Mouse (Mus musculus): ENCODE measurements at regions not wholly inside any gene's neighbourhood (a gene's known extent, or its start where the extent isn't known, plus 50 kb on each side); places are given as distances from the start of the nearest gene placed in this dataset.
A peak's percentile ranks its signal among the peaks of the same experiment; 100 is the strongest.

GRCm38 (mm10) chr6:147357031-147357430, 93.0 kb upstream of the Pthlh start:
- Histone ChIP-seq H3K4me3 (replicated peaks) (no peak overlapping the region), H3K4me1 (replicated peaks) (no peaks in the 10 kb centered on the region), H3K27me3 (no peaks in the 10 kb centered on the region), H3K4me2 (no peak overlapping the region), H3K27ac (replicated peaks) (no peak overlapping the region), H3K9ac (no peak overlapping the region), H3K9me3 (replicated peaks) (no peaks in the 10 kb centered on the region), H3K36me3 (replicated peaks) (no peaks in the 10 kb centered on the region)
- 62% methylated on average over 2 of the region's 2 CpGs for WGBS (ENCODE audit: insufficient replicate concordance)
- ATAC-seq (ENCODE audit: insufficient read depth): no peak

- no peak overlapping the region for H3K27ac ChIP-seq (replicated peaks)
- no peaks in the 10 kb centered on the region for H3K4me1 ChIP-seq (replicated peaks)
- ATAC-seq (ENCODE audit: insufficient read depth): no peak
- H3K27me3 ChIP-seq: no peaks in the 10 kb centered on the region
- H3K9ac ChIP-seq: no peak overlapping the region
- H3K4me2 ChIP-seq: no peak overlapping the region
- no peak overlapping the region for H3K4me3 ChIP-seq (replicated peaks)
- WGBS (ENCODE audit: insufficient replicate concordance): 59% methylated on average over 5 of the region's 5 CpGs
- H3K36me3 ChIP-seq (replicated peaks): no peaks in the 10 kb centered on the region
- H3K9me3 ChIP-seq (replicated peaks): no peaks in the 10 kb centered on the region
Measured at GRCm38 (mm10) chr6:147356570-147356969, 92.6 kb upstream of the Pthlh start.

- H3K27ac ChIP-seq (replicated peaks): no peak overlapping the region
- no peak overlapping the region for H3K9ac ChIP-seq
- H3K4me2 ChIP-seq: no peak overlapping the region
- no peaks in the 10 kb centered on the region for H3K9me3 ChIP-seq (replicated peaks)
- 16% methylated on average over 4 of the region's 4 CpGs for WGBS (ENCODE audit: insufficient replicate concordance)
- ATAC-seq (ENCODE audit: insufficient read depth): no peak
- no peaks in the 10 kb centered on the region for H3K27me3 ChIP-seq
- no peaks in the 10 kb centered on the region for H3K4me1 ChIP-seq (replicated peaks)
- H3K36me3 ChIP-seq (replicated peaks): no peaks in the 10 kb centered on the region
- no peak overlapping the region for H3K4me3 ChIP-seq (replicated peaks)
Measured at GRCm38 (mm10) chr6:147349566-147350237, 85.7 kb upstream of the Pthlh start.

DNA sequence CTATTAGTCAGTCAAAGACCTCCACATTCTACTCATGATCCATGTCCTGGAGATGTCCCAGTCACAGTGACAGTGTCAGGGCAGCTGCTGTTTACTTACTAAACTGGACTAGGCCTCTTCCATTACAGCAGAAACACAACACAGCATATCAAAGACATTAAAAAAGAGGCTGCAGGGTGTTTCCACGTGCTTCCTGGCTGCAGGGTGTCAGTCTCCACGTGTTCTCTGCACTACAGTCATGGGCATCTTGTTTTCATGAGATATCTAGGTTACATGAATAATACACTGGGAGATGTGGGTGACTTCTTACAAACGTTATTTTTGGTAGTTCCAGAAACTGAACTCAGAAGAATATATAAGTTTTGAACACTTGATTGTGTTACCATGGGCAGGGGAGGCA, 84.6 kb upstream of the Pthlh start:
- 31% methylated on average over 3 of the region's 3 CpGs for WGBS (ENCODE audit: insufficient replicate concordance)
- Histone ChIP-seq H3K9ac (no peak overlapping the region), H3K9me3 (replicated peaks) (no peaks in the 10 kb centered on the region), H3K4me1 (replicated peaks) (no peaks in the 10 kb centered on the region), H3K27ac (replicated peaks) (no peak overlapping the region), H3K4me3 (replicated peaks) (no peak overlapping the region), H3K27me3 (no peaks in the 10 kb centered on the region), H3K36me3 (replicated peaks) (no peaks in the 10 kb centered on the region), H3K4me2 (no peak overlapping the region)
- no peak for ATAC-seq (ENCODE audit: insufficient read depth)

DNA sequence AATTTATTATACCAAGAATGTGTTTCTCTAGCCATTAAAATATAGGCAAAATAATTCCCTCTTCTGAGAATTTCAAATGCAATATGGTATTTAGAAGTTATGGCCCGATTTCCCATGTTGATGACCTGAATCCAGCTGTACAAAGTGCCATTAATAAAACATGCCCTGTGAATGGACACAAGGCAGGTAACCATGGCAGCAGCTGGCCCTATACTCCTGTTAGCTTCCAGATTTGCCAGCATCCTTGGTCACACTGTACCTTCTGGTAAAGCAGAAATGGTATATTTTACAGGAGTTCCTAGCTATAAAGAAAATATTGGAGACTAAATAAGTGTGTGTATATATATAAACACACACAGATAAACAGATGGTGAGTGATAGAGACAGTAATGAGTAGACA, 77.1 kb upstream of the Pthlh start:
- Histone ChIP-seq H3K27me3 (no peaks in the 10 kb centered on the region), H3K4me2 (no peak overlapping the region), H3K9ac (no peak overlapping the region), H3K36me3 (replicated peaks) (no peaks in the 10 kb centered on the region), H3K9me3 (replicated peaks) (no peaks in the 10 kb centered on the region), H3K27ac (replicated peaks) (no peak overlapping the region), H3K4me1 (replicated peaks) (no peaks in the 10 kb centered on the region), H3K4me3 (replicated peaks) (no peak overlapping the region)
- 53% methylated on average over 1 of the region's 1 CpGs for whole genome bisulfite sequencing (ENCODE audit: insufficient replicate concordance)
- ATAC-seq (ENCODE audit: insufficient read depth): no peak

DNA sequence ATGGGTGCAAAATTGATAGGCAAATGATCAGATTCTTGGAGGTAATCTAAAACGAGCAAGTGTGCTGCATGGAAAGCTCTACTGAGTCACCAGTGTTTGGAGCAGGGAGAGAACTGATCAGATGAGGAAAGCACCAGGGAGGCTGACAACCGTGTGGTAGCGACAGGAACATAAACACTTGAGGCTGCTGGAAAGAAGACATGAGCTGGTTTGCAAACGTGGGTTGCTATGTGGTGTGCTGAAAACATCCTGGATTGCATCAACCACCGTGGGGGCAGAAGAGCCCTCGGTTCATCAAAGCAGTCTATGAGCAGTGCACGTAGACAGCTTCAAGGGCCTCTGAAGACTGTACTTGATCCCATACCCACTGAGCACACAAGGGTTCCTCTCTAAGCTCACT, 69.0 kb upstream of the Pthlh start:
- ATAC-seq (ENCODE audit: insufficient read depth): no peak
- WGBS (ENCODE audit: insufficient replicate concordance): 47% methylated on average over 7 of the region's 7 CpGs
- no peaks in the 10 kb centered on the region for H3K27me3 ChIP-seq
- no peaks in the 10 kb centered on the region for H3K4me1 ChIP-seq (replicated peaks)
- no peaks in the 10 kb centered on the region for H3K36me3 ChIP-seq (replicated peaks)
- H3K9me3 ChIP-seq (replicated peaks): no peaks in the 10 kb centered on the region
- H3K4me3 ChIP-seq (replicated peaks): no peak overlapping the region
- H3K4me2 ChIP-seq: no peak overlapping the region
- H3K27ac ChIP-seq (replicated peaks): no peak overlapping the region
- H3K9ac ChIP-seq: no peak overlapping the region

GRCm38 (mm10) chr6:147329201-147329600, 65.2 kb upstream of the Pthlh start:
- no peak overlapping the region for H3K4me2 ChIP-seq
- WGBS (ENCODE audit: insufficient replicate concordance): 69% methylated on average over 5 of the region's 5 CpGs

DNA sequence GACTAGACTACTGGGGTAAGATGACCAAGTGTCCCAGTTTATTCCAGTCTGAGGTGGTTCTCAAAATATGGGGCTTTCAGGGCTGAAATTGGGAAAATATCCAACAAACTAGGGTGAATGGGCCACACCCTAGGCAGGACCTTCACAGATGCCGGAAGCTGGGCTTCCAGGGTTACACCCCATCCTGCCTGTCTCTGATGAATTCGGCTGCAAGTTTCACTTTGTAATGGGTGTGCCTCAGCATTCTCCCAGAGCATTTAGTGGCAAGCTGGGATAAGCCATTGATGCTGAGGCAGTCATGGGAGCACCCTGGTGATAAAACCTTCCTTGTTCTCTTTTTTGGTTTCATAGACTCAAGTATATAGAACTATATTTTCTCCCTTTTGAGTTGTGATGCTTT, 60.4 kb upstream of the Pthlh start:
- ATAC-seq (ENCODE audit: insufficient read depth): no peak
- Histone ChIP-seq H3K4me3 (replicated peaks) (no peak overlapping the region), H3K27me3 (no peaks in the 10 kb centered on the region), H3K9ac (no peak overlapping the region), H3K4me1 (replicated peaks) (no peaks in the 10 kb centered on the region), H3K9me3 (replicated peaks) (no peaks in the 10 kb centered on the region), H3K27ac (replicated peaks) (no peak overlapping the region), H3K4me2 (no peak overlapping the region), H3K36me3 (replicated peaks) (no peaks in the 10 kb centered on the region)
- 63% methylated on average over 2 of the region's 2 CpGs for WGBS (ENCODE audit: insufficient replicate concordance)

More at GRCm38 (mm10) chr6:147329201-147329600, 65.2 kb upstream of the Pthlh start:
- ATAC-seq (ENCODE audit: insufficient read depth): no peak
- H3K9me3 ChIP-seq (replicated peaks): no peaks in the 10 kb centered on the region
- H3K27ac ChIP-seq (replicated peaks): no peak overlapping the region
- H3K4me3 ChIP-seq (replicated peaks): no peak overlapping the region
- H3K4me1 ChIP-seq (replicated peaks): no peaks in the 10 kb centered on the region
- H3K9ac ChIP-seq: no peak overlapping the region
- H3K36me3 ChIP-seq (replicated peaks): no peaks in the 10 kb centered on the region
- H3K27me3 ChIP-seq: no peaks in the 10 kb centered on the region

DNA sequence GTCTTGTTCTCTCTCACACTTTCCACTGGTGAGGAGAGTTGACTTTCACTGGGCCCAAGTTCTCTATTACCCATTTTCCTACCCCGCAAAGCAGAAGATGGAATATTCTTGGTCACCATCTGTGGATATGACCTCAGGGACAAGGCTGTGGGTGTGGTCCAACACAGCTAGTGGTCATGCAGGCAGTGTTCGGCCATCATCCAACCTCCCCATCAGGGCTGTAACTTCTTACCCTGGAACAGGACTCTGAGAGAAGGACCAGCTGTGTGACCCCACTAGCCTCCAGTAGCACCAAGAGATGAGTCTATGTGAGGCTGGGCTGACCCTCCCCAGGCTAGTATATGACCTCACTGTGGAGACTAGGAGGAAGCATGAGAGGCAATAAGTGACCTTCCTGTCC, 54.1 kb upstream of the Pthlh start:
- WGBS (ENCODE audit: insufficient replicate concordance): 62% methylated on average over 2 of the region's 2 CpGs

GRCm38 (mm10) chr6:147316702-147317468, 52.9 kb upstream of the Pthlh start:
- H3K4me2 ChIP-seq: no peak overlapping the region
- no peak overlapping the region for H3K9ac ChIP-seq
- H3K27me3 ChIP-seq: no peaks in the 10 kb centered on the region
- no peak overlapping the region for H3K27ac ChIP-seq (replicated peaks)
- no peaks in the 10 kb centered on the region for H3K36me3 ChIP-seq (replicated peaks)
- ATAC-seq (ENCODE audit: insufficient read depth): no peak
- H3K4me3 ChIP-seq (replicated peaks): no peak overlapping the region
- H3K4me1 ChIP-seq (replicated peaks): no peaks in the 10 kb centered on the region
- WGBS (ENCODE audit: insufficient replicate concordance): 62% methylated on average over 11 of the region's 11 CpGs
- H3K9me3 ChIP-seq (replicated peaks): no peaks in the 10 kb centered on the region

More for the DNA sequence above, 54.1 kb upstream of the Pthlh start:
- no peaks in the 10 kb centered on the region for H3K4me1 ChIP-seq (replicated peaks)
- no peak overlapping the region for H3K4me3 ChIP-seq (replicated peaks)
- H3K4me2 ChIP-seq: no peak overlapping the region
- H3K27ac ChIP-seq (replicated peaks): no peak overlapping the region
- no peaks in the 10 kb centered on the region for H3K27me3 ChIP-seq
- no peaks in the 10 kb centered on the region for H3K36me3 ChIP-seq (replicated peaks)
- ATAC-seq (ENCODE audit: insufficient read depth): no peak
- no peaks in the 10 kb centered on the region for H3K9me3 ChIP-seq (replicated peaks)
- no peak overlapping the region for H3K9ac ChIP-seq

GRCm38 (mm10) chr6:147316140-147316539, 52.2 kb upstream of the Pthlh start:
- ATAC-seq (ENCODE audit: insufficient read depth): 0 out of 2 replicates have a peak, but pooled peaks have one; percentile 37

More at GRCm38 (mm10) chr6:147316140-147316539, 52.2 kb upstream of the Pthlh start:
- WGBS (ENCODE audit: insufficient replicate concordance): 23% methylated on average over 3 of the region's 3 CpGs
- no peak overlapping the region for H3K27ac ChIP-seq (replicated peaks)
- H3K4me1 ChIP-seq (replicated peaks): no peaks in the 10 kb centered on the region
- no peak overlapping the region for H3K4me2 ChIP-seq
- no peak overlapping the region for H3K9ac ChIP-seq
- H3K27me3 ChIP-seq: no peaks in the 10 kb centered on the region
- H3K36me3 ChIP-seq (replicated peaks): no peaks in the 10 kb centered on the region
- no peak overlapping the region for H3K4me3 ChIP-seq (replicated peaks)
- H3K9me3 ChIP-seq (replicated peaks): no peaks in the 10 kb centered on the region

Data from liver, embryonic 15.5 days (tissue).